Mouse (Mus musculus) midbrain, embryonic 14.5 days (tissue): Measurements from ENCODE around the gene Pmm2. TPM values are rescaled to one million over a fixed set of nuclear protein-coding genes. Genes with fewer than 3 reads are reported as not detected.
A peak's percentile ranks its signal among the peaks of the same experiment; 100 is the strongest.

Experiments used
- ATAC-seq: fragments of 200-750 bp; cut with Nextera tagmentation; 2 replicates; pipeline ENCODE4 v1.8.0; 2017; ENCODE audit warnings: moderate number of reproducible peaks, moderate library complexity; ENCODE audit not compliant: low FRiP score, low TSS enrichment
- DNase-seq: peaks from one replicate; pipeline ENCODE4 v3.0.0-alpha.2; 2015
- H3K27ac ChIP-seq: fragments of 300-500 bp; sonication (generic); replicated peaks from 2 replicates; pipeline ENCODE4 v1.5.1; 2014; ENCODE audit warnings: mild to moderate bottlenecking, low read depth, low read length, moderate library complexity
- H3K27me3 ChIP-seq: fragments of 300-500 bp; sonication (generic); 2 replicates; pipeline ENCODE4 v1.6.1; 2014; ENCODE audit warnings: low read length, control low read depth, mixed read lengths; ENCODE audit not compliant: control insufficient read depth, insufficient read depth
- H3K36me3 ChIP-seq: fragments of 300-500 bp; sonication (generic); 2 replicates; pipeline ENCODE4 v1.6.1; 2014; ENCODE audit warnings: low read length, control low read depth; ENCODE audit not compliant: control insufficient read depth, insufficient read depth
- H3K4me1 ChIP-seq: fragments of 300-500 bp; sonication (generic); 2 replicates; pipeline ENCODE4 v1.6.1; 2014; ENCODE audit warnings: mild to moderate bottlenecking, antibody characterized with exemption, low read length, control low read depth; ENCODE audit not compliant: control insufficient read depth, insufficient read depth
- H3K4me2 ChIP-seq: fragments of 300-500 bp; sonication (generic); 2 replicates; pipeline ENCODE4 v1.6.1; 2014; ENCODE audit warnings: mild to moderate bottlenecking, low read length, moderate library complexity
- H3K4me3 ChIP-seq: fragments of 300-500 bp; sonication (generic); replicated peaks from 2 replicates; pipeline ENCODE4 v1.5.1; 2014; ENCODE audit warnings: low read depth, low read length
- H3K9ac ChIP-seq: fragments of 300-500 bp; sonication (generic); replicated peaks from 2 replicates; pipeline ENCODE4 v1.6.1; 2014; ENCODE audit warnings: mild to moderate bottlenecking, low read length, moderate library complexity
- H3K9me3 ChIP-seq: fragments of 300-500 bp; sonication (generic); 2 replicates; pipeline ENCODE4 v1.6.1; 2016; ENCODE audit warnings: low read length, control low read depth, mixed read lengths; ENCODE audit not compliant: control insufficient read depth
- WGBS: fragments of 180-500 bp; shearing (Covaris S2); extraction: QIAGEN DNeasy Blood & Tissue Kit; methylation state at CpG from one replicate; pipeline ENCODE4 v1.1.7; 2014; 5-methylcytosine and 5-hydroxymethylcytosine counted together
- microRNA-seq: library from miRNA; unstranded; fragments of <30 nt; microRNA quantifications from one replicate; pipeline ENCODE4, GENCODE M21; 2016
- polyA plus RNA-seq: library from polyadenylated mRNA; unstranded; fragments of >200 nt; fragmentation: Nextera tagmentation; extraction: Ambion mirVana; gene quantifications from 2 replicates; pipeline ENCODE4 v1.2.1, GENCODE M21; 2014

Pmm2 gene
- polyA plus RNA-seq, 1 experiment from 2014 or later: 41.5 TPM

DNA sequence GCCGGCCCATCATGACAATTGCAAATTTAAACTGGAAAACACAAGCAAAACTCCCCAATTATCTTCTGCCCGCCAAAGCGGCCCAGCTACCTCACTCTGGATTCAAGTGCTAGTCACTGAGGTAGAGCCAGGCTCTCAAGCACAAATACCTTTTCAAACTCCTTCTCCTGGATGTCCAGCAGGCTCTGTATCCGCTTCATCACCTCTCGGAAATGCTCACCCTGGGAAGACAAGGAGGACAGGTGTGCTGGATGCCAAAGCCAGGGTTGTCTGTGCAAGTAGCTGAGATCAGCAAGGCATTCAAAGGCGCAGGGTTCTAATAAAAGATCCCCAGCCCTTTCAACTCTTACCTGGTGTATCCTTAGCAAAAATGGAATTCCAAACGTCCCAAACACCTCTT lies 53.7 kb downstream of the Pmm2 start:
- H3K9me3 ChIP-seq: no peaks in the 10 kb centered on the region
- DNase-seq (no peak), ATAC-seq (no peak)
- peaks cover 91% of the 10 kb centered on the region for H3K36me3 ChIP-seq
- no peaks in the 10 kb centered on the region for H3K4me1 ChIP-seq
- no peak overlapping the region for H3K4me2 ChIP-seq
- no peak overlapping the region for H3K27ac ChIP-seq
- H3K27me3 ChIP-seq: no peaks in the 10 kb centered on the region
- no peak overlapping the region for H3K4me3 ChIP-seq
- WGBS: 96% methylated on average over 7 of the region's 7 CpGs
- H3K9ac ChIP-seq: no peak overlapping the region

GRCm38 (mm10) chr16:8699556-8699955 lies 62.1 kb downstream of the Pmm2 start:
- no peak for DNase-seq
- no peak for ATAC-seq
- Histone ChIP-seq H3K9me3 (no peaks in the 10 kb centered on the region), H3K4me3 (no peak overlapping the region), H3K4me2 (no peak overlapping the region), H3K9ac (no peak overlapping the region), H3K36me3 (peaks cover 100% of the 10 kb centered on the region), H3K27ac (no peak overlapping the region), H3K4me1 (no peaks in the 10 kb centered on the region), H3K27me3 (no peaks in the 10 kb centered on the region)
- WGBS: 90% methylated on average over 8 of the region's 8 CpGs

DNA sequence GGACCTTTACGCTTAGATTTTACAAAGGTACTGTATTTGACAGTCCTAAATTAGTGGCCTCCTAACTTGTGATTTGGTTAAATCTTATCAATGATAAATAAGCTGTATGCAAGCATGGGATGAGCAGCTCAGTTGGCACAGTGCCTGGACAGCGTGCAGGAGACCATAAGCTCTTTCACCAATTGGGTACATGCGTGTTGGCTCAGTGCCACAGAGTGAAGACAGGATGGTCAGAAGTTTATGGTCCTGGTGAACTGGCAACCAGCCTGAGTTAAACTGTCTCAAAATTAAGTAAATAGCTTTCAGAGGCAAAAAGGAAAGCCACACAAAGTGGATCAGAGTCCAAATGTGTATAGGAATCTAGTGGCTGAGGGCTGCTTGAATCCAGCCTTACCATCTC lies 63.1 kb downstream of the Pmm2 start:
- Histone ChIP-seq H3K4me1 (no peaks in the 10 kb centered on the region), H3K9me3 (no peaks in the 10 kb centered on the region), H3K27me3 (no peaks in the 10 kb centered on the region), H3K4me3 (no peak overlapping the region), H3K36me3 (peaks cover 97% of the 10 kb centered on the region), H3K4me2 (no peak overlapping the region), H3K27ac (no peak overlapping the region), H3K9ac (no peak overlapping the region)
- WGBS: 91% methylated on average over 3 of the region's 3 CpGs
- no peak for ATAC-seq
- peak; percentile 23 for DNase-seq

- H3K4me2 ChIP-seq: no peak overlapping the region
- 61% methylated on average over 9 of the region's 9 CpGs for WGBS
- H3K4me1 ChIP-seq: no peaks in the 10 kb centered on the region
- H3K36me3 ChIP-seq: peaks cover 90% of the 10 kb centered on the region
- H3K9ac ChIP-seq: no peak overlapping the region
- H3K27me3 ChIP-seq: no peaks in the 10 kb centered on the region
- ATAC-seq: no peak
- H3K27ac ChIP-seq: no peak overlapping the region
- no peak overlapping the region for H3K4me3 ChIP-seq
- no peaks in the 10 kb centered on the region for H3K9me3 ChIP-seq
- peak; percentile 37 for DNase-seq
Observed at GRCm38 (mm10) chr16:8711998-8712397, 74.5 kb downstream of the Pmm2 start.

Small RNAs within 50 kb of the gene (microRNA-seq; reads per million reads assigned to microRNA genes)
- gene Gm22137: not detected

Other genes with a start within 250 kb of the Pmm2 start
- gene Tmem114, start 212.5 kb upstream of the Pmm2 start, polyA plus RNA-seq: not detected in 2 replicates
- gene Mettl22, start 166.9 kb upstream of the Pmm2 start, polyA plus RNA-seq: 44.4 and 73.1 TPM in 2 replicates
- 44.2 and 51.2 TPM in 2 replicates for gene Abat, start 124.2 kb upstream of the Pmm2 start, polyA plus RNA-seq
- gene Tmem186, start within 50 bp of the Pmm2 start, polyA plus RNA-seq: 16.1 and 17.2 TPM in 2 replicates
- gene Carhsp1, start 34.5 kb downstream of the Pmm2 start, polyA plus RNA-seq: 76.4 and 149 TPM in 2 replicates
- not detected in 2 replicates for gene Gm5767, start 43.1 kb downstream of the Pmm2 start, polyA plus RNA-seq
- 49.9 and 50.0 TPM in 2 replicates for gene Usp7, start 154.6 kb downstream of the Pmm2 start, polyA plus RNA-seq
- 25.5 and 26.5 TPM in 2 replicates for gene 1810013L24Rik, start 192.4 kb downstream of the Pmm2 start, polyA plus RNA-seq